Mouse (Mus musculus) embryo, embryonic 11.5 days (tissue): ENCODE data around the gene 9430097D07Rik.

Experiments
- DNase-seq: peaks from one replicate; pipeline ENCODE4 v3.0.0-alpha.2; 2012; ENCODE audit warnings: low read depth, low spot score

Gene 9430097D07Rik

DNA sequence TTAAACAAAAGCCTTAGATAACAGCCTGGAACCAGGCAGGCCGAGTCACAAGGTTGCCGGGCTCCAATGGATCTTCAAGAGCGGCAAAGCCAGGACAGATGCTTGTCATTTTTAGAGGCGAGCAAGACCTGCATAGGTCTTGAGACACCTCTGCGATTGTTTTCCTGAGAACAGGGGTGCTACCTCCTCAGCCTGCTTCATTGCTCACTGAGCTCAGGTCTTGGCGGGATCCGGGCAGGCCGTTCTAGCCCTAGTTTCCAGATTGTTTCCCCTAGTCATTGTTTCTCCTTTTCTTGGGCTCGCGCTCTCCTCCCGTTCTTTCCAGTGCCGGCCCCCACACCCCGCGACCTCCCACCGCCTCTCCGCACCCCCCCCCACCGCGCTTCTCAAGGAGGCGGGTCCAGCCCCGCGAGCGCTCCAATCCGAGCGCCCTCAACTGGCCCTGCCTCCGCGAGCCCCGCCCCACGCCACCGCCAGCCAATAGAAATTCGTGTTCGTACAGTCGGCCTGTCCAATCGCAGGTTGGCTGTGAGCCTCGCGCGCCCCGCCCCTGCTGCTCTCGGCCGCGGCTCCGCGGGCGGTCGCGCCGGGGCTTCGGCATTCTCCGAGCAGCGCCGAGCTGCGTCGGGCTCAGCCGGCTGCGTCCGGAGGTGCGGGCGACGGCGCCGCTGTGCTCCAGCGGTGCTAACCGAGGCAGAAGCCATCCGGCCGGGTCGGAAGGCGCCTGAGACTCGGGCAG is 40.6 kb downstream of the 9430097D07Rik start, which contains the start of gene Fam102a:
Gene Fam102a, plus strand, starts transcription at position 600 of the 739 bp plus-strand sequence.
- DNase-seq: peak; percentile 93

DNA sequence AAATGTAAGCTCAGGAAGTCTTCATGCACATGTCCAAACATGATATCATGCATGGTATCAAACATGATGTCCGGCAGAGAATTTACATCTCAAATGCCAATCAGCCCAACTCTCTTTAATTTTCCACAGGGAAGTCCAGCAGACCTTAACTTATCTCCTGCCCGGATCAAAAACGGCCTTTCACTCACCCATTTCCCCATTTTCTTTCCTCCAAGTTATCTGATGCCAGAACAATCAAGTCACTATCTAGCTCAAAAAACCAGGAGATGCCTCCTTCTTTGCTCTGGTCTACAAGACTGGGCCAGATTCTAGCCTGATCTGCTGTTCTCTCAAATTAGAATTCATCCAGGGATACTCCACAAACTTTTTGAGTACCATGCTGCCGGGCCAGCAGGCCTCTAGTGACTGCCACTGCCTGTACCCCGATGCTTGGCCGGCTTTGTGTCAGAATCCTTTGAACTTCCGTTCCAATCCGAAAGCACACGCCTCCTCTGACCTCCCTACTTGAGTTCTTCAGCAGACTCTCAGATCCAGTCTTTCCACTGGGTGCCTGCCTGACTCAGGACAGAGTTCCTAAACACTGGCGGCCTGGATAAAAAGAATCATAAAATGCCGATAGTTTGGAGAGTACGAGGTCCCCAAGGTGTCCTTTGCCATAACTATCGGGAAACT is 41.3 kb downstream of the 9430097D07Rik start:
- peak; percentile 45 for DNase-seq

DNA sequence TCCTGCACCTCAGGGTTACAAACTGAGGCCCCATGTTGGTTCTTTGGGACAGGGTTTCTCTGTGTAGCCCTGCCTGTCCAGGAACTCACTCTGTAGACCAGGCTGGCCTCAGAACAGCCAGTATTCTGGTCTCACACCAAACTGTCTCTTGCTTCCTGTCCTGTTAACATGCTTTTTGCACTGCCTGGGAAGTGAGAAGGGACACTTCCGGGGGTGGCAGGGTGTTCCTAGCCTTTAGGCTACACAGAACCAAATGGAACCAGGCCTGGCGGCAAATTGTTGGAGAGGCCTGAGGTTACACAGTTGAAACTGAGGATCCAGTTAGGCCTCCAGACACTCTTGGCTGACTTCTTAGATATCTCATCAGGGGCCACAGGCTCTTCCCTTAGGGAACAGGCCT is 42.3 kb downstream of the 9430097D07Rik start:
- DNase-seq: no peak

DNA sequence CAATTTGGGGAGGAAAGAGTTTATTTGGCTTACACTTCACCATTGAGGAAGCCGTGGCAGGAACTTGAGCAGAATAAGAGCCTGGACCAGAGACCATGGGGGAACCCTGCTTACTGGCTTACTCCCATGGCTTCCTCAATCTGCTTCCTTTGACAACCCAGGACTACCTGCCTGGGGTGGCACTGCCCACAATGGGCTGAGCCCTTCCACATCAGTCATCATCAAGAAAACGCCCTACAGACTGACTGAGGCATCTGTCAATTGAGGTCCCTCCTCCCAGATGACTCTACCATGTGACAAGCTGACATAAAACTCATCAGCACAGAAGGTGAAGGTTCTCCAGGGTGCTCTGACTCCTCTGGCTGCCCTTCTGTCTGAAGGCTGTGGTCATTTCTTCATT is 45.0 kb downstream of the 9430097D07Rik start:
- no peak for DNase-seq

DNA sequence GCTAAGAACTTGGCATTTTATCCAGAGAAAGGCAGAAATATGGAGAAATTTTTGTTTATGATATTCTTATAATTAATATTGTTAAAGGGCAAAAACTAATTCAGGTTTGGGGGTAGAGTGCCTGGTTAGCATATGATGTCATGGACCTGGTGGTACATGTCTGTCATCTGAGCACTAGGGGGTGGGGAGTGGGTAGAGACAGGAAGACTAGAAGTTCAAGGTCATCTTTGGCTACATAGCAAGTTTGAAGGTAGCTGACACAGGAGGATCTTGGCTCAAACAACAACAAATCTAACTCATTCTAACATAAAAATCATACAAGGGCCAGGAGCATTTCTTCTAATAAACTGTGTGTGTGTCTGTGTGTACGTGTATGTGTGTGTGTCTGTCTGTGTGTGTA is 47.2 kb downstream of the 9430097D07Rik start:
- no peak for DNase-seq

DNA sequence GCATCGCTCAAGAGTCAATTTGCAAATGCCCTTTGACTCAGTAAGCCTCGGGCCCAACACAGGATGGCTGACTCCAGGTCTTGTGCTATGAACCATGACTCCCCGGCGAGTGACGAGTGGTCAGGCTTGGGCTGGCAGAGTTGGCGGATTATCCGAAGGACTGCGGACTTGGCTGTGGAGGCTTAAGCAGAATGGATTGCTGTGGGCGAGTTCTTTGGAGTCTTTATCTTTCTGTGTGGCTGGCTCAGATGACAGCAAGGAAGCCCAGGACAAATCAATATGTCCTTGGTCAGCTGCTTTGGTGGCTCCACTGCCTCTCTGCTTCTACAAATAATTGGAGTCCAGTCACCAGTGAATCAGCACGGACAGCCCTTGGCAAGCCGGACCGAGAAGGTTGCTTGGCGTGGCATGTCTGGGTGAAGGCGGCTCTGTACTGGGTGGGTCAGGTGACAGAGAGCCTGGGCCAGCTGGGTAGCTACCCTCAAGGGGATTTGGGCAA is 48.0 kb downstream of the 9430097D07Rik start:
- DNase-seq: no peak

DNA sequence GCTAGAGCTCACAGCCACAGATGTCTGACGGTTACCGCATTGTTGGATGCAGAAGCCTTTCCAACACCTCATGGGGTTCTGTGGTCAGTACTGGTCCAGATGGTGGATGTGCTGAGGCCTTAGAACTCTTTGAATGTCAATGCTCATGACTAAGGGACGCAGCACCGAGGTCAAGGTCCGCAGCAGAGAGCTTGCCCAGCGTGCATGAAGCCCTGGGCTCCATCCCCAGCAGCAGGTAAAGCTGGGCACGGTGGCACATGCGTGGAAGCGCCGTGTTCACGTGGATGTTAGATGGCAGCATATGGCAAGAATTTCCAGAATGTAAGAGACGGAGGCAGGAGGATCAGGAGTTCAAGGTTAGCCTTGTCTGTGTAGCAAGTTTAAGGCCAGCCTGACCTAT is 49.7 kb downstream of the 9430097D07Rik start:
- DNase-seq: no peak

DNA sequence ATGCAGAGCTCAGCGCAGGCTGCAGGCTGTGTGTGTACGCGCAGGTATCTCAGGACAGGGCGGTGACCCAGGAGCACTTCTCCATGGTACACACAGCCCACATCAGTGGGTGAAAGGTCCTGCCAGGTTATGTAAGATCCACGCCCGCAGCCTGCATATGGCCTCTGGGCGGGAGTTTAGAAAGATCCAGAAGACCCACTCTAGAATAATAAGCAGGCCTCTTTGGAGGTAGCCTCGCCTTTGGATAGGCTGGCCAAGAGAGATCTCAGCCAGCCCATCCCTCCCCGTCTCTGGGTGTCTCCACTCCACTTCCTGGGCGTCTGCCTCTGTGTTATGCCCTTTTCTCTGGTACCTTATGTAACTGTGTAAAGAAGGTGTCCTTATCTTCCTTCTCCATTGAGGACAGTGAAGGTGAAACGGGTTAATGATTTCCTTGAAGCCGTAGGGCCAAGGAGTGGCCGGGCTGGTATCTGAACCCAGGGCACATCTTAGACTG is 50.9 kb downstream of the 9430097D07Rik start:
- no peak for DNase-seq
